Mouse (Mus musculus) hindbrain, embryonic 16.5 days (tissue): ENCODE results near the gene Hdgfl2. TPM values are rescaled to one million over a fixed set of nuclear protein-coding genes. Genes with fewer than 3 reads are reported as not detected.

Source experiments
- ATAC-seq: fragments of 200-750 bp; cut with Nextera tagmentation; 2 replicates; pipeline ENCODE4 v1.8.0; 2017; ENCODE audit warnings: moderate TSS enrichment, moderate library complexity
- H3K27ac ChIP-seq: fragments of 300-500 bp; sonication (generic); 2 replicates; pipeline ENCODE4 v1.5.1; 2014; ENCODE audit warnings: low read depth, mild to moderate bottlenecking, control low read depth, low read length, moderate library complexity
- H3K27me3 ChIP-seq: fragments of 300-500 bp; sonication (generic); replicated peaks from 2 replicates; pipeline ENCODE4 v1.6.1; 2014; ENCODE audit warnings: low read length; ENCODE audit not compliant: control insufficient read depth, insufficient read depth
- H3K36me3 ChIP-seq: fragments of 300-500 bp; sonication (generic); 2 replicates; pipeline ENCODE4 v1.6.1; 2014; ENCODE audit warnings: mild to moderate bottlenecking, low read length, moderate library complexity, mixed read lengths; ENCODE audit not compliant: control insufficient read depth, insufficient read depth
- H3K4me1 ChIP-seq: fragments of 300-500 bp; sonication (generic); 2 replicates; pipeline ENCODE4 v1.6.1; 2014; ENCODE audit warnings: low read depth, low read length; ENCODE audit not compliant: control insufficient read depth, insufficient read depth
- H3K4me2 ChIP-seq: fragments of 300-500 bp; sonication (generic); 2 replicates; pipeline ENCODE4 v1.6.1; 2014; ENCODE audit warnings: mild to moderate bottlenecking, low read length, control low read depth, moderate library complexity
- H3K4me3 ChIP-seq: fragments of 300-500 bp; sonication (generic); 2 replicates; pipeline ENCODE4 v1.5.1; 2014; ENCODE audit warnings: mild to moderate bottlenecking, low read length, control low read depth, moderate library complexity
- H3K9ac ChIP-seq: fragments of 300-500 bp; sonication (generic); 2 replicates; pipeline ENCODE4 v1.6.1; 2014; ENCODE audit warnings: low read depth, mild to moderate bottlenecking, control low read depth, low read length, moderate library complexity
- H3K9me3 ChIP-seq: fragments of 300-500 bp; sonication (generic); 2 replicates; pipeline ENCODE4 v1.6.1; 2014; ENCODE audit warnings: mild to moderate bottlenecking, low read length, moderate library complexity; ENCODE audit not compliant: control insufficient read depth
- WGBS: fragments of 180-500 bp; shearing (Covaris S2); extraction: QIAGEN DNeasy Blood & Tissue Kit; methylation state at CpG from one replicate; pipeline ENCODE4 v1.1.7; 2014; 5-methylcytosine and 5-hydroxymethylcytosine counted together
- polyA plus RNA-seq: library from polyadenylated mRNA; unstranded; fragments of >200 nt; fragmentation: Nextera tagmentation; extraction: Ambion mirVana; gene quantifications from 2 replicates; pipeline ENCODE4 v1.2.1, GENCODE M21; 2015

The Hdgfl2 gene
- polyA plus RNA-seq, 1 experiment from 2014 or later: 125 TPM

DNA sequence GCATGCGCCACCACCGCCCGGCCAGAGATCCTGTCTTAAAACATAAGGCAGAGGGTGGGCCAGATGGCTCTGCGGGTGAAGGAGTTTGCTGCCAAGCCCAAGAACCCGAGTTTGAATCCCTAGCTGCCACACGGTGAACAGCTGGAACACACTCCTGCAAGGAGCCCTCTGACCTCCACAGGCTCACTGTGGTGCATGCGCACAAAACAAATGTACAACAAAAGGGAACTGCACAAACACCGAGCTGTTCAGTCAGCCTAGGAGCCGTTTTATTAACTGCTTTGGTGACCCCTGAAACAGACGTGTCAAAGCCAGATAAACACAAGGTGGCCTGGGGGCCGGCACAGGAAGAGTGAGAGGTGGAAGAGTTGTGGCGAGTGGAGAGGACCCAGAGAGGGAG is 40.0 kb downstream of the Hdgfl2 start:
- Histone ChIP-seq H3K36me3 (peaks cover 20% of the 10 kb centered on the region), H3K9me3 (peaks cover 14% of the 10 kb centered on the region), H3K27me3 (peaks cover 46% of the 10 kb centered on the region), H3K9ac (no peak overlapping the region; the same call in 1 of the 2 replicates), H3K4me3 (no peak overlapping the region), H3K4me2 (no peak overlapping the region; the same call in 1 of the 2 replicates), H3K27ac (no peak overlapping the region), H3K4me1 (peaks cover 8% of the 10 kb centered on the region)
- no peak for ATAC-seq
- WGBS: 38% methylated on average over 12 of the region's 12 CpGs

DNA sequence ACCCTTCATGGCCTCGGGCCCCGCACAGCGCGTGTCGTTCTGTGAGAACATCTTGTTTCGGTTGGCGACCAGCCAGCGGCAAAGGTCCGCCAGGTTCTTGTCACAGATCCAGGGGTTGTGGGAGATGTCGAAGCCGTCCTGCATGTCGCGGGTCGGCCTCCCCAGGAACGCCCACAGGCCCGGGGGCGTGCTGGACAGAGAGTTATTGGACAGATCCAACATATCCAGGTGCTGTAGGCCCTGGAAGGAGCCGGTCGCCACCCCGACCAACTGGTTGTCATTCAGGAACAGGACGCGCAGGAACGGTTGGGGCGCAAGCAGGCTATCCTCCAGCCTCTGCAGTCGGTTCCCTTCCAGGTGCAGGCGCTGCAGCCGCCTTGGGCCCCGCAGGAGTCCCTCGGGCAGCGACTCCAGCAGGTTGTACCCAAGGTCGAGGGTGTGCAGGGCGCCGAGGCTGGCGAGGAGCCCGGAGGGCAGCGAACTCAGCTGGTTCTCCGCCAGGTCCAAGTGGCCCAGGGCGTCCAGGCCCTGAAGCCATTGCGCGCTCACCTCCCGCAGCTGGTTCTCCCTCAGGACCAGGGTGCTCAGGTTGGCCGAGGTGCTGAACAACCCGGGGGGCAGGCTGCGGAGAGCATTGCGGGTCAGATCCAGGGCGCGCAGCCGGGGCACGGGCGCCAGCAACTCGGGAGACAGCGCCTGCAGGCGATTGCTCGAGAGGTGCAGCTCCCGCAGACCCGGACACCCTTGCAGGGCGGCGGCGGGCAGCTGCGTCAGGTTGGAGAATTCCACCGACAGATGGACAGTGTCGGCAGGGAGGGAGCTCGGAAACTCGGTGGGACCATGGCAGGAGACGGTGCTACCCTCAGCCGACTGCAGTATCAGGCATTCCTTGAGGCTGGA is 40.8 kb downstream of the Hdgfl2 start:
- Histone ChIP-seq H3K4me1 (peaks cover 8% of the 10 kb centered on the region), H3K4me3 (no peak overlapping the region), H3K9ac (no peak overlapping the region; the same call in 1 of the 2 replicates), H3K27me3 (peaks cover 49% of the 10 kb centered on the region), H3K36me3 (peaks cover 25% of the 10 kb centered on the region), H3K9me3 (peaks cover 14% of the 10 kb centered on the region), H3K4me2 (peak overlapping the region; percentile 20), H3K27ac (no peak overlapping the region)
- no peak for ATAC-seq
- 10% methylated on average over 66 of the region's 66 CpGs for WGBS

GRCm38 (mm10) chr17:56121826-56122225 is 42.4 kb downstream of the Hdgfl2 start, which contains the start of gene Lrg1:
Gene Lrg1 (minus strand): TSS chr17:56122001.
- no peak within 1 kb of the TSS for H3K9ac ChIP-seq
- no peak within 1 kb of the TSS for H3K4me2 ChIP-seq
- H3K27ac ChIP-seq: no peak within 1 kb of the TSS
- 55% methylated on average over 2 of the region's 2 CpGs for WGBS
- H3K9me3 ChIP-seq: peaks cover 14% of the 10 kb centered on the region
- H3K4me3 ChIP-seq: no peak within 1 kb of the TSS
- no peak for ATAC-seq
- peaks cover 37% of the 10 kb centered on the region for H3K36me3 ChIP-seq
- peaks cover 8% of the 10 kb centered on the region for H3K4me1 ChIP-seq
- peaks cover 49% of the 10 kb centered on the region for H3K27me3 ChIP-seq

- Histone ChIP-seq H3K4me2 (no peak overlapping the region), H3K36me3 (peaks cover 47% of the 10 kb centered on the region), H3K27me3 (peaks cover 49% of the 10 kb centered on the region), H3K27ac (no peak overlapping the region), H3K4me3 (no peak overlapping the region), H3K9ac (no peak overlapping the region), H3K9me3 (peaks cover 14% of the 10 kb centered on the region), H3K4me1 (peaks cover 3% of the 10 kb centered on the region; the same call in 1 of the 2 replicates)
- 88% methylated on average over 12 of the region's 12 CpGs for WGBS
- no peak for ATAC-seq
Observed at GRCm38 (mm10) chr17:56123161-56123560, 43.7 kb downstream of the Hdgfl2 start.

- ATAC-seq: no peak
- Histone ChIP-seq H3K4me3 (0 out of 2 replicates have a peak overlapping the region, but pooled peaks have one; percentile 24), H3K4me1 (peaks cover 3% of the 10 kb centered on the region; the same call in 1 of the 2 replicates), H3K27ac (no peak overlapping the region), H3K27me3 (peaks cover 43% of the 10 kb centered on the region), H3K9me3 (peaks cover 14% of the 10 kb centered on the region), H3K36me3 (peaks cover 47% of the 10 kb centered on the region), H3K9ac (no peak overlapping the region), H3K4me2 (peak overlapping the region; percentile 44)
- 42% methylated on average over 58 of the region's 59 CpGs for WGBS
Observed at GRCm38 (mm10) chr17:56123681-56124340, 44.4 kb downstream of the Hdgfl2 start.

GRCm38 (mm10) chr17:56124377-56125275 is 45.2 kb downstream of the Hdgfl2 start:
- WGBS: 11% methylated on average over 57 of the region's 59 CpGs
- no peak for ATAC-seq
- H3K27ac ChIP-seq: no peak overlapping the region
- H3K4me2 ChIP-seq: peak overlapping the region; percentile 44
- peaks cover 3% of the 10 kb centered on the region; the same call in 1 of the 2 replicates for H3K4me1 ChIP-seq
- peak overlapping the region; percentile 24; the same call in 1 of the 2 replicates for H3K4me3 ChIP-seq
- H3K9me3 ChIP-seq: peaks cover 14% of the 10 kb centered on the region
- peaks cover 38% of the 10 kb centered on the region for H3K27me3 ChIP-seq
- peak overlapping the region; percentile 31; the same call in 1 of the 2 replicates for H3K9ac ChIP-seq
- peaks cover 52% of the 10 kb centered on the region for H3K36me3 ChIP-seq

DNA sequence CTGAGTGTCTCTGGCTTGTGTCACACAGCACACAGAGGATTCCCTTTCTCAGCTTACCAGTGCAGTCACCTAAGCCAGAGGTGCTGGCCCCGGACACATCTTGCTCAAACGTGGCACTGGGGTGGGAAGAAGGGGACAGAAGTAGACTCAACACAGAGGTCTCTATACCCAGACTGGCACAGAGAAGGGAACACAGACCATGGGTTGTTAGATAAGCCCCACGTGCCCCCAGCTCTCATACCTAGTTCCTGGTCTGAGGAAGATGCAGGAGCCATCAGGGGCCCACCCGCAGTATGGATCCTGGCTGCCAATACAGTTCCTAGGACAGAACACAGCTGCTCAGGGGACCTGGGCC is 45.8 kb downstream of the Hdgfl2 start:
- Histone ChIP-seq H3K27ac (no peak overlapping the region), H3K36me3 (peaks cover 52% of the 10 kb centered on the region), H3K27me3 (peaks cover 33% of the 10 kb centered on the region), H3K9ac (no peak overlapping the region), H3K4me1 (no peaks in the 10 kb centered on the region; the same call in 1 of the 2 replicates), H3K9me3 (peaks cover 14% of the 10 kb centered on the region), H3K4me3 (no peak overlapping the region), H3K4me2 (no peak overlapping the region)
- WGBS: 84% methylated on average over 4 of the region's 4 CpGs
- no peak for ATAC-seq

GRCm38 (mm10) chr17:56126175-56126574 is 46.7 kb downstream of the Hdgfl2 start:
- no peak overlapping the region for H3K4me2 ChIP-seq
- no peaks in the 10 kb centered on the region; the same call in 1 of the 2 replicates for H3K4me1 ChIP-seq
- no peak overlapping the region for H3K27ac ChIP-seq
- peaks cover 14% of the 10 kb centered on the region for H3K9me3 ChIP-seq
- no peak overlapping the region for H3K9ac ChIP-seq
- ATAC-seq: no peak
- 78% methylated on average over 11 of the region's 11 CpGs for WGBS
- peaks cover 60% of the 10 kb centered on the region for H3K36me3 ChIP-seq
- H3K27me3 ChIP-seq: peaks cover 31% of the 10 kb centered on the region
- H3K4me3 ChIP-seq: no peak overlapping the region
